Mouse (Mus musculus): ENCODE data around the gene Pdik1l. TPM values are rescaled to one million over a fixed set of nuclear protein-coding genes. Genes with fewer than 3 reads are reported as not detected.

The Pdik1l gene
- polyA plus RNA-seq, 1 experiment from 2014 or later, result 34.8 TPM

DNA sequence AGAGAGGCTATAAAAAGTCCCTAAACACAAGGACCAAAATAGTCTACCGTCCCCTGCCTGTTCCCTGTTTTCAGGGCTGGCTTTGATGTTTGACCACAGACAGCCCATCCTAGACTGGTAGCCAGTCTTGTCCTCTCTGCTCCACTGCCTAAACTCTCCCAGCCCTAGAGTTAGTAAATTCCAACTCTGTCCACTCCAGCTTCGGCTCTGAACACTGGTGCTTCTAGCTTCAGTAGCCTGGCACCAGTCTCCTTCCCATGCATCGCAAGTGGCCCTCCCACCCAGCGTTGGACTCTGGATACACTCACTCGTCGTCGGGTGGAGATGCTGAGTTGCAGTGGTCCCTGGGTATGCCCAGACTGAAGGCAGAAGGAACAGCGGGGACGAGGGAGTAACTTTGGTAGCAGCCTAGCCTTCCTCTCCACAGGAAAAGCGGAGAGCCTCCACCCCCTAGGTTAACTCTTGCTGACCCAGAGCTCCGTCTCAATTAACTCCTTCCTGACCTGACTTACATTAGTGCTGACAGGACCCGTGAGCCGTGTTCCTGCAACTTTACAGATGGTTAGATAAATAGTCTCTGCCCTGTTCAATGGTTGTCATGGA, 33.9 kb downstream of the Pdik1l start, which contains the start of gene Grrp1:
Gene Grrp1 (minus strand): TSS at position 385 of the 603 bp plus-strand sequence.
- ATAC-seq (ENCODE audit: low FRiP score), result no peak
- no peaks in the 10 kb centered on the region for H3K9me3 ChIP-seq
- no peaks in the 10 kb centered on the region for H3K36me3 ChIP-seq (replicated peaks)
- under 1% methylated on average over 13 of the region's 13 CpGs for WGBS
- peak within 1 kb of the TSS; percentile 35 for H3K4me2 ChIP-seq
- H3K9ac ChIP-seq, result no peak within 1 kb of the TSS
- H3K4me3 ChIP-seq (replicated peaks), result peak within 1 kb of the TSS; percentile 16; the same call in 1 of the 2 replicates
- peaks cover 80% of the 10 kb centered on the region for H3K4me1 ChIP-seq
- peaks cover 81% of the 10 kb centered on the region for H3K27me3 ChIP-seq
- H3K27ac ChIP-seq, result no peak within 1 kb of the TSS

GRCm38 (mm10) chr4:134252911-134253721, 34.6 kb downstream of the Pdik1l start:
- H3K27ac ChIP-seq, result no peak overlapping the region
- no peak for ATAC-seq (ENCODE audit: low FRiP score)
- 7% methylated on average over 15 of the region's 15 CpGs for WGBS
- peak overlapping the region; percentile 16; the same call in 1 of the 2 replicates for H3K4me3 ChIP-seq (replicated peaks)
- H3K27me3 ChIP-seq, result peaks cover 88% of the 10 kb centered on the region
- H3K36me3 ChIP-seq (replicated peaks), result no peaks in the 10 kb centered on the region
- no peaks in the 10 kb centered on the region for H3K9me3 ChIP-seq
- H3K4me1 ChIP-seq, result peaks cover 80% of the 10 kb centered on the region
- H3K9ac ChIP-seq, result no peak overlapping the region
- H3K4me2 ChIP-seq, result peak overlapping the region; percentile 35; the same call in 1 of the 2 replicates

GRCm38 (mm10) chr4:134252131-134252910, 35.4 kb downstream of the Pdik1l start:
- Histone ChIP-seq H3K27ac (no peak overlapping the region), H3K36me3 (replicated peaks) (no peaks in the 10 kb centered on the region), H3K4me1 (peaks cover 72% of the 10 kb centered on the region), H3K27me3 (peaks cover 96% of the 10 kb centered on the region), H3K4me3 (replicated peaks) (peak overlapping the region; percentile 51), H3K9ac (no peak overlapping the region), H3K4me2 (peak overlapping the region; percentile 84), H3K9me3 (no peaks in the 10 kb centered on the region)
- ATAC-seq (ENCODE audit: low FRiP score), result no peak
- 5% methylated on average over 22 of the region's 22 CpGs for whole genome bisulfite sequencing

DNA sequence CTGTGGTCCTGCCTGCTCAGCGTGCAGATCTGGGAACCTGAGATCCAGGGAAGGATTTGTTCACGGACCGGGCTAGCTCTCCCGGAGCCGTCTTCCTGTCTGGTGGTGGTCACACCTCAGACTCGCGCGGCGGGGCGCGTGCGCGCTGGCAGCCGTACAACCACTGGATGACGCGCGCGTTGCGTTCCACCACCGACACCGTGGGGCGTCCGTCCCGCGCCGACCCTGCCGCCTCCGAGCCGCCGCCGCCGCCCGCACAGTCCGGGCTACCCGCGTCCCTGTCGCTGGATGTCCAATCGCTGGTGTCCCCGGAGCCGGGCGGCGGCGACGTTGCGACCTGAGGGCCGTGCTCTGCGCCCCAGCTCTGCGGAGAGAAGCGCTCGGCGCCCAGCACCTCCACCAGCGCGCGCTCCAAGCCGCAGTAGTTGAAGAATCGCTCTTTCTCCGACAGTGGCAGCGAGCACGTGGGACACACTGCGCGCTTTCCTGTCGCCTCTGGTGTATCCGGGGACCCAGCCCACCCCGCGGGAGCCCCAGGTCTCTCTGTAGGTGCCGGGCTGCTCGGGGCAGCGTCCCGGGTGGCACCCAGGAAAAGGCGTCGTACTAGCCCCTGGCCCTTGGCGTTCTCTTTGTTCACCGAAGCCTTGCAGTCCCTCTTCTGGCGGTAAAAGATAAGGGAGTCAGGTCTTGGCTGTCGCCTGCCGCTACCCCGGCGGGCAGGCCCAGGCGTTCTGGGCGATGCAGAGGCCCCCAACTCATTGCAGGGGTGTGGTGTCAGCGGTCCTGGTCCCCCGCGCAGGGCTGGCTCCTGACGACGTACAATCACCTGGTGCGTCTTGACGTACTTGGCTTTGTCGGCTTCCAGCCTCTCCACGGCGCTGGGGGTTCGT, 36.2 kb downstream of the Pdik1l start:
- Histone ChIP-seq H3K4me2 (peak overlapping the region; percentile 84), H3K36me3 (replicated peaks) (no peaks in the 10 kb centered on the region), H3K4me3 (replicated peaks) (peak overlapping the region; percentile 51), H3K9me3 (no peaks in the 10 kb centered on the region), H3K27ac (no peak overlapping the region), H3K4me1 (peaks cover 66% of the 10 kb centered on the region), H3K27me3 (peaks cover 100% of the 10 kb centered on the region), H3K9ac (peak overlapping the region; percentile 66)
- under 1% methylated on average over 91 of the region's 91 CpGs for WGBS
- no peak for ATAC-seq (ENCODE audit: low FRiP score)

DNA sequence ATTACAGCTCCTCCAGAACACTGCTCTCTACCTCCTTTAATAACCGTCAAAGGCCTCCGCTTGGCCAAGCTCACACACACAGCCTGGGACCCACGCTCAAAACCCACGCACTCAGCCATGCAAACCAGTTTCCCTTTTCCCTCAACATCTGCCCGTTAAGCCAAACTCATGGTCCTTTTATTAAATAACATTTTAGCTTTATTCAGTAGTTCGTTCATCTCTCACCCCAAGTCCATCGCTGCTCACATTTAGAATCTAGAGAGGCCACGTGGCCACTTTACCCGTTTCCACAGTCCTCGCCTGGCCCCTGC, 36.8 kb downstream of the Pdik1l start:
- Histone ChIP-seq H3K4me1 (peaks cover 65% of the 10 kb centered on the region), H3K36me3 (replicated peaks) (no peaks in the 10 kb centered on the region), H3K27me3 (peaks cover 99% of the 10 kb centered on the region), H3K9me3 (no peaks in the 10 kb centered on the region), H3K27ac (no peak overlapping the region), H3K9ac (peak overlapping the region; percentile 66; the same call in 1 of the 2 replicates), H3K4me3 (replicated peaks) (peak overlapping the region; percentile 51), H3K4me2 (peak overlapping the region; percentile 84)
- no peak for ATAC-seq (ENCODE audit: low FRiP score)
- 9% methylated on average over 10 of the region's 10 CpGs for WGBS

GRCm38 (mm10) chr4:134250116-134250929, 37.4 kb downstream of the Pdik1l start:
- Histone ChIP-seq H3K4me2 (peak overlapping the region; percentile 84), H3K27ac (no peak overlapping the region), H3K4me3 (replicated peaks) (peak overlapping the region; percentile 51), H3K4me1 (peaks cover 64% of the 10 kb centered on the region), H3K9me3 (no peaks in the 10 kb centered on the region), H3K27me3 (peaks cover 93% of the 10 kb centered on the region), H3K9ac (peak overlapping the region; percentile 36; the same call in 1 of the 2 replicates), H3K36me3 (replicated peaks) (no peaks in the 10 kb centered on the region)
- ATAC-seq (ENCODE audit: low FRiP score), result no peak
- WGBS, result 5% methylated on average over 27 of the region's 27 CpGs

GRCm38 (mm10) chr4:134249651-134250050, 38.0 kb downstream of the Pdik1l start:
- no peaks in the 10 kb centered on the region for H3K9me3 ChIP-seq
- peak; percentile 66 for ATAC-seq (ENCODE audit: low FRiP score)
- peak overlapping the region; percentile 36; the same call in 1 of the 2 replicates for H3K9ac ChIP-seq
- H3K4me3 ChIP-seq (replicated peaks), result peak overlapping the region; percentile 35
- whole genome bisulfite sequencing, result under 1% methylated on average over 30 of the region's 30 CpGs
- H3K4me1 ChIP-seq, result peaks cover 63% of the 10 kb centered on the region
- peak overlapping the region; percentile 64 for H3K4me2 ChIP-seq
- H3K36me3 ChIP-seq (replicated peaks), result no peaks in the 10 kb centered on the region
- peaks cover 87% of the 10 kb centered on the region for H3K27me3 ChIP-seq
- H3K27ac ChIP-seq, result no peak overlapping the region

DNA sequence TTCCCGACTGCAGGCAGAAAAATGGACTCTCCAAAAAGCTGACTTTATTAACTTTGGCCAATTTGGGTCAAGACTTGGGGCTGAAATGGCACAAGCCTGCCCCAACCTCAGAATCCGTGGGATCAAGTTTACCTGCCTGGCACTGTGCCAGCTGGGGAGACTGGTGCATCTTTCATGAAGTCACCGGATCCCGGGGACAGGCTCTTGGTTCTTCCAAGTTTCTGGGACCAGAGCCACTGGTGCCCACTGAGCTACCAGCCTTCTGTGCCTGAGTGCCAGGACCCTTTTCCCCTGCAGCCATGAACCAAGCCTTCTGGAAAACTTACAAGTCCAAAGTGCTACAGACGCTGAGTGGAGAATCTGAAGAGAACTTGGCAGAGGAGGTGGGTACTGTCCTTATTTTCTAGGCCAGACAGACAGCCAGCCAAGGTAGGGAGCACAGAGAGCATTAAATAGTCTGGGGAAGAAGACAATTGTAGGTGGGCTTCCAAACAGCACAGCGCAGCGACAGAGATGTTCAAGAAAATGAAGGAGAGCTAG, 40.9 kb downstream of the Pdik1l start, which contains the start of gene Gm30191:
Gene Gm30191 (plus strand): TSS at position 217 of the 540 bp plus-strand sequence.
- Histone ChIP-seq H3K36me3 (replicated peaks) (peaks cover 6% of the 10 kb centered on the region; the same call in 1 of the 2 replicates), H3K27me3 (peaks cover 58% of the 10 kb centered on the region), H3K4me2 (peak within 1 kb of the TSS; percentile 93), H3K27ac (0 out of 2 replicates have a peak within 1 kb of the TSS, but pooled peaks have one; percentile 1), H3K9ac (peak within 1 kb of the TSS; percentile 25; the same call in 1 of the 2 replicates), H3K4me1 (peaks cover 49% of the 10 kb centered on the region), H3K4me3 (replicated peaks) (peak within 1 kb of the TSS; percentile 70), H3K9me3 (no peaks in the 10 kb centered on the region)
- WGBS, result 77% methylated on average over 7 of the region's 7 CpGs
- ATAC-seq (ENCODE audit: low FRiP score), result no peak

- no peak for ATAC-seq (ENCODE audit: low FRiP score)
- H3K9me3 ChIP-seq, result no peaks in the 10 kb centered on the region
- peaks cover 43% of the 10 kb centered on the region for H3K4me1 ChIP-seq
- no peak overlapping the region for H3K4me3 ChIP-seq (replicated peaks)
- no peak overlapping the region for H3K27ac ChIP-seq
- 35% methylated on average over 4 of the region's 4 CpGs for WGBS
- no peak overlapping the region for H3K9ac ChIP-seq
- peaks cover 53% of the 10 kb centered on the region for H3K27me3 ChIP-seq
- H3K4me2 ChIP-seq, result peak overlapping the region; percentile 93; the same call in 1 of the 2 replicates
- peaks cover 6% of the 10 kb centered on the region; the same call in 1 of the 2 replicates for H3K36me3 ChIP-seq (replicated peaks)
Observed at GRCm38 (mm10) chr4:134246256-134246655, 41.4 kb downstream of the Pdik1l start.

DNA sequence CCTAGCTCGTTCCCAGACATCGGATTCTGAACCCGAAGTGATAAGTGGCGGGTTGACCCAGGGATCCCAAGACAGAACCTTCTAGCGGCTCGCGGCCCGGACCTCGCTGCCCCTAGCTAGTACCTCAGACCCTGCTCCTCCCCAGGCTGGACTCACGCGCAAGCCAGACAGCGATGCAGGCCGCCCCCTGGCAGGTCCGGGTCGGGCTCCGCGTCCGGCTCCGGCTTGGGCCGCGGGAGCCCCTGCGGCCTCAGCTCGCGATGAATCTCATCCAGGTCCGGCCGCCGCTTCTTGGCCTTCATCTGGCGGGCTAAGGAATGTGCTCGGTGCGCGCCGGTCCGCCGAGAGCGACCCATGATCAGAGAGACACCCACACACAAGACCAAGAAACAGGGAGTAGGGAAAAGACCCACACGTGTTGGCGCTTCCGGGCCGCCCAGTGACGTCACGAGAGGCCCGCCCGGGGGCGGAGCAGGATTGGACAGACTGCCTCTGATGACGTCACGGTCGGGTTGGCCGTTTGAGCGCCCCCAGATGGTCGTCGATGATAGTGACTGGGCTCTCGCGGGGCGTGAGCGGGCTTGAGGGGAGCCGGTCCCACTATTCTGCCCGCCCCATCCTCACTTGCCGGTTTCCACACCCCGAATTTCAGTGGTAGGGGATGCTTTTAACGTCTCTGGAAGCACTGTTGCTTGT, 42.4 kb downstream of the Pdik1l start, which contains the start of gene Zfp593:
Gene Zfp593 (minus strand): TSS at position 445 of the 696 bp plus-strand sequence.
- H3K9ac ChIP-seq, result peak within 1 kb of the TSS; percentile 76
- H3K9me3 ChIP-seq, result no peaks in the 10 kb centered on the region
- H3K4me2 ChIP-seq, result peak within 1 kb of the TSS; percentile 93
- WGBS, result under 1% methylated on average over 60 of the region's 60 CpGs
- H3K36me3 ChIP-seq (replicated peaks), result peaks cover 6% of the 10 kb centered on the region; the same call in 1 of the 2 replicates
- peak within 1 kb of the TSS; percentile 1; the same call in 1 of the 2 replicates for H3K27ac ChIP-seq
- H3K4me3 ChIP-seq (replicated peaks), result peak within 1 kb of the TSS; percentile 70
- H3K27me3 ChIP-seq, result peaks cover 43% of the 10 kb centered on the region
- peaks cover 35% of the 10 kb centered on the region for H3K4me1 ChIP-seq
- peak; percentile 74 for ATAC-seq (ENCODE audit: low FRiP score)

Data from forebrain, embryonic 12.5 days (tissue).